Mouse (Mus musculus) embryo, embryonic 9.5 days (tissue): Measurements from ENCODE around the gene Snrpd3.
"Not testable (repeated sequence)": the region's sequence is repeated elsewhere in the genome, so short reads cannot be mapped to it uniquely, and the experiment has no call there.

Source experiments
- DNase-seq: peaks from one replicate; pipeline ENCODE4 v3.0.0-alpha.2; 2017; ENCODE audit errors: extremely low spot score

The Snrpd3 gene

GRCm38 (mm10) chr10:75501641-75502040, 15.7 kb upstream of the Snrpd3 start:
- DNase-seq: no peak

GRCm38 (mm10) chr10:75503692-75504091, 13.7 kb upstream of the Snrpd3 start:
- no peak for DNase-seq

GRCm38 (mm10) chr10:75504234-75505129, 12.9 kb upstream of the Snrpd3 start:
- no peak for DNase-seq

GRCm38 (mm10) chr10:75505130-75505495, 12.2 kb upstream of the Snrpd3 start:
- DNase-seq: no peak

- not testable (repeated sequence) for DNase-seq
Measured at GRCm38 (mm10) chr10:75505928-75506327, 11.4 kb upstream of the Snrpd3 start.

GRCm38 (mm10) chr10:75510446-75510845, 6.9 kb upstream of the Snrpd3 start:
- DNase-seq: no peak

- DNase-seq: no peak
Measured at GRCm38 (mm10) chr10:75511060-75511459, 6.3 kb upstream of the Snrpd3 start.

GRCm38 (mm10) chr10:75511897-75512296, 5.5 kb upstream of the Snrpd3 start:
- DNase-seq: no peak

GRCm38 (mm10) chr10:75512796-75513195, 4.6 kb upstream of the Snrpd3 start:
- DNase-seq: no peak

- DNase-seq: no peak
Measured at GRCm38 (mm10) chr10:75513306-75514067, 3.9 kb upstream of the Snrpd3 start.

- DNase-seq: no peak
Measured at GRCm38 (mm10) chr10:75514361-75514760, 3.0 kb upstream of the Snrpd3 start.

- peak; percentile 19 for DNase-seq
Measured at GRCm38 (mm10) chr10:75515216-75516037, 1.9 kb upstream of the Snrpd3 start.

- DNase-seq: peak; percentile 7
Measured at GRCm38 (mm10) chr10:75516038-75516723, 1.2 kb upstream of the Snrpd3 start.

GRCm38 (mm10) chr10:75516724-75517072, 653 bp upstream of the Snrpd3 start:
- no peak for DNase-seq

GRCm38 (mm10) chr10:75517758-75518143, 400 bp downstream of the Snrpd3 start, which contains the start of gene Gucd1:
Gucd1 (minus strand) TSS chr10:75517972.
- peak; percentile 98 for DNase-seq

- no peak for DNase-seq
Measured at GRCm38 (mm10) chr10:75520581-75520980, 3.2 kb downstream of the Snrpd3 start.

GRCm38 (mm10) chr10:75521643-75522042, 4.3 kb downstream of the Snrpd3 start:
- DNase-seq: no peak

- DNase-seq: not testable (repeated sequence)
Measured at GRCm38 (mm10) chr10:75525450-75525849, 8.1 kb downstream of the Snrpd3 start.

GRCm38 (mm10) chr10:75530322-75530721, 13.0 kb downstream of the Snrpd3 start:
- DNase-seq: no peak

- no peak for DNase-seq
Measured at GRCm38 (mm10) chr10:75531532-75532090, 14.3 kb downstream of the Snrpd3 start.

- DNase-seq: no peak
Measured at GRCm38 (mm10) chr10:75534216-75534615, 16.9 kb downstream of the Snrpd3 start.
